Mouse (Mus musculus) heart, postnatal 36 days (tissue): Measurements from ENCODE around the gene Nanog. TPM values are rescaled to one million over a fixed set of nuclear protein-coding genes. Genes with fewer than 3 reads are reported as not detected.
"Not testable (repeated sequence)": the region's sequence is repeated elsewhere in the genome, so short reads cannot be mapped to it uniquely, and the experiment has no call there.

Experiments
- DNase-seq, 2 experiments: peaks; one replicate each; pipeline ENCODE4 v3.0.0; 2021 to 2022
- intact Hi-C: fragments of 180-260 bp; cut with DNase I; formaldehyde crosslinking; loops from one replicate; pipeline ENCODE4 v1.15.1; 2025
- total RNA-seq, 2 experiments: library from RNA; stranded (reverse); gene quantifications; 2 replicates each; pipeline ENCODE4 v1.2.3; 2021

Gene Nanog
- total RNA-seq, 2 experiments from 2014 or later = not detected

- DNase-seq = peak; percentile 13 to 16
- intact Hi-C loops = no loop called here
Observed at GRCm38 (mm10) chr6:122702480-122703124, 4.7 kb upstream of the Nanog start.

DNA sequence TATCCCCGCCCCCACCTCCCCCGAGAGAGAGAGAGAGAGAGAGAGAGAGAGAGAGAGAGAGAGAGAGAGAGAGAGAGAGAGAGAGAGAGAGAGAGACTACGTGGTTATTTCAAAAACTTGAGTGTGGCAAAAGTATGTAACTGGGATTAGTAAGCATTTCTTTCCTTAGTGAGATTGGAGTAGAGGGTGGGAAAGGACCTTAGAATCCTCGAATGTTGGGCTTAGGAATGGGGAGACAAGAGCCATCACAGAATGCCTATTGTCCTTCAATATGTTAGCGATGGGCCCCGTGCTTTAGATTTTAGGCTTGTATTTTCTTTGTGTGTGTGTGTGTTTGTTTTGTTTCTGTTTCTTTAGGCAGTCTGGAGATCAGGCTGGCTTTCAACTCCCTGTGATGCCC lies 4.0 kb upstream of the Nanog start:
- intact Hi-C loops = no loop called here
- no peak for DNase-seq

DNA sequence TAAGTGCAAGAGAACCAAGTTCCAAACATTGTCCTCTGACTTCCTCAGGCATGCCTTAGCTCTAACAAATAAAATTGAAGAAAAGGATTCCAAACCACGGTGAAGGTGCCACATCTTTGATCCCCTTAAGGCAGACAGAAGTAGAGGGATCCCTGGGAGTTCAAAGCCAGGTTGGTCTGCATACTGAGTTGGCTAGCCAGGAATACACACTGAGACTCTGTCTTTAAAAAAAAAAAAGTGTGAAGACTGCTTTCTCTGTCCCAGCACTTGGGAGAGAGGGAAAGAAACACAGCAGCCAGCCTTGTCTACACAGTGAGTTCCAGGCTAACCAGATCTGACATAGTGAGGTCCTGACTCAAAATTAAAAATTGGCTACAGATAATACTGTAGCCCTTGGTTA lies 3.6 kb upstream of the Nanog start:
- intact Hi-C loops = no loop called here
- DNase-seq = no peak

DNA sequence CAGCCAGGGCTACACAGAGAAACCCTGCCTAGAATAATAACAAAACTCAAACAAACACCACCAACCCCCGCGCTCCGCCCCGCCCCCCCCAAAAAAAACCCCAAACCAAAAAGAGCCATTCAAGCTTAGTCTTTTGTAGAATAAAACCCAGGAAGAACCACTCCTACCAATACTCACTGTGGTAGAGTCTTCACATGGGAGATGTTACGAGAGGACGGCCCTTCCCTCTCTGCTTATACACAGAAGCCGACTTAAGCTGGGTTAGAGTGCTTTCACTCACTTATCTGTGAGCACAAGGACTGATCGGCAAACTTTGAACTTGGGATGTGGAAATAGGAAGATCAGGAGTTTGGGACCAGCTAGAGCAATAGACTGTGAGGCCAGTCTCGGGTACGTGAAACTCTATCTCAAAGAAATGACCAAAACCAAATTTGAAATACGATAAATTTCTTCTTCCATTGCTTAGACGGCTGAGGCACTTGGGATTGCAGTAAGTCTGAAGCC lies 900 bp upstream of the Nanog start:
- intact Hi-C loops = no loop called here
- no peak for DNase-seq

GRCm38 (mm10) chr6:122708826-122709225 lies 1.5 kb downstream of the Nanog start:
- DNase-seq = no peak
- intact Hi-C loops = no loop called here

- no peak for DNase-seq
- intact Hi-C loops = no loop called here
Observed at GRCm38 (mm10) chr6:122711455-122711854, 4.2 kb downstream of the Nanog start.

DNA sequence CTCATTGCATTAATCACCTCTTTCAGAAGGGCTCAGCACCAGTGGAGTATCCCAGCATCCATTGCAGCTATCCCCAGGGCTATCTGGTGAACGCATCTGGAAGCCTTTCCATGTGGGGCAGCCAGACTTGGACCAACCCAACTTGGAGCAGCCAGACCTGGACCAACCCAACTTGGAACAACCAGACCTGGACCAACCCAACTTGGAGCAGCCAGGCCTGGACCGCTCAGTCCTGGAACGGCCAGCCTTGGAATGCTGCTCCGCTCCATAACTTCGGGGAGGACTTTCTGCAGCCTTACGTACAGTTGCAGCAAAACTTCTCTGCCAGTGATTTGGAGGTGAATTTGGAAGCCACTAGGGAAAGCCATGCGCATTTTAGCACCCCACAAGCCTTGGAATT lies 5.8 kb downstream of the Nanog start:
- intact Hi-C loops, DNase-seq: not testable (repeated sequence)

- intact Hi-C loops = no loop called here
- DNase-seq = no peak
Observed at GRCm38 (mm10) chr6:122714707-122715365, 7.5 kb downstream of the Nanog start.

GRCm38 (mm10) chr6:122715886-122716285 lies 8.6 kb downstream of the Nanog start:
- no peak for DNase-seq
- intact Hi-C loops = no loop called here

GRCm38 (mm10) chr6:122718224-122718623 lies 10.9 kb downstream of the Nanog start:
- intact Hi-C loops, DNase-seq: not testable (repeated sequence)

DNA sequence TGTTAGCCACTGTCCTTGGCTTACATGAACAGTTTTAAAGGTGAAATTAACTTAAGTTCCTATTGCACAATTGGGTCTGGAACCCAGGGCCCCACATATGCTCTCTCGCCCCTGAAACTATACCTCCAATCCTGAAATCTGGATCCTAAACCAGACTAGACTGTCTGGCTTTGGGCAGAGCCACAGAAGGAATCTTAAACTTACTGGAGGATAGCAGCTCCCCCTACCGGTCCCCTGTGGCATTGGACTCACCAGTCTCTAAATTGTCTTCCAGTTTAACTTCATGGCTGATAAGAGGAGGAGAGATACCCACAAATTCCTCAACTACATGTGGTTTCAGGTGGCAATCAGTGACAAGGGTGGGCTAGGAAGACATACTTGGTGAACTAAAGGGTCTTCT lies 12.7 kb downstream of the Nanog start:
- intact Hi-C loops = loop anchor here (1.0 kb wide), 1 partner anchor 51 kb away; no protein-coding TSS in a partner anchor
- DNase-seq = peak; percentile 63 to 75

- peak; percentile 68 to 76 for DNase-seq
- intact Hi-C loops = loop anchor here (1.0 to 5.0 kb wide), 3 partner anchors 17 to 132 kb away; partner anchors contain the start of gene Necap1
Observed at GRCm38 (mm10) chr6:122739952-122740351, 32.7 kb downstream of the Nanog start.

DNA sequence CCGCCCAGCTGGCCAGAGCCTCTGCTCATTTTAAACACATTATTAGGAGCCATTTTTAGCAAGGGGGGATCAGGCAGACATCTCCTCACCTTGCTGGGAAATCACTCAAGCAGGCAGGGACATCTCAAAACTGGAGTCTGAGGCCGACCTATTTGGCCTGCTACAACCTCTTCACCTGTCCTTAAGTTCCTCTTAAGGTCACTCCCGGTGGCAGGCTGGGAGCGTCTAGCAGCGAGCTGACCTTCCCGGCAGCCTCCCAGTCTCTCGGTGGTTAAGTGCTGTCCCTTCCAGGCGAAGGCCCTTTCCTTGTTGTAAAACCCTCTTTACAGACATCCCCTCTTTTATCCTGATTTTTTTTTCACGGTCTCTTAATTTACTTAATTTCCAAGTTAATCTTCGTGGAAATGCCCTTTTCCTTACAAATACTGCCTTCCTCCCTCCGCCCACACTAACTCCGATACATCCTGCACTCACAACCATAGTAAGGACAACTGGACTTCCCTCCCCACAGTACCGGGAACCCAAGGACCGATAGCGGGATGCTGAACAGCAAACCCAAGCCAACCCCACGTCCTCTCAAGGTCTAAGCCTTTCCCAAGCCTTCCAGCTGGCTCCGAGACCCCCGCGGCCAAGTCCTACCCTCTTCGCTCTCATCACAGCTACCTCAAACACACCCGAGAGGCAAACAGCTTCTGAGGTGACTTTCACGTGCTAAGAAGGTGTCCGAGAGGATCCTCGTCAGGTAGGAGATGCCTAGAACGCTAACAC lies 34.4 kb downstream of the Nanog start:
- no peak for DNase-seq
- intact Hi-C loops = loop anchor here (2.0 to 5.0 kb wide), 2 partner anchors 15 to 131 kb away; partner anchors contain the start of gene Necap1

DNA sequence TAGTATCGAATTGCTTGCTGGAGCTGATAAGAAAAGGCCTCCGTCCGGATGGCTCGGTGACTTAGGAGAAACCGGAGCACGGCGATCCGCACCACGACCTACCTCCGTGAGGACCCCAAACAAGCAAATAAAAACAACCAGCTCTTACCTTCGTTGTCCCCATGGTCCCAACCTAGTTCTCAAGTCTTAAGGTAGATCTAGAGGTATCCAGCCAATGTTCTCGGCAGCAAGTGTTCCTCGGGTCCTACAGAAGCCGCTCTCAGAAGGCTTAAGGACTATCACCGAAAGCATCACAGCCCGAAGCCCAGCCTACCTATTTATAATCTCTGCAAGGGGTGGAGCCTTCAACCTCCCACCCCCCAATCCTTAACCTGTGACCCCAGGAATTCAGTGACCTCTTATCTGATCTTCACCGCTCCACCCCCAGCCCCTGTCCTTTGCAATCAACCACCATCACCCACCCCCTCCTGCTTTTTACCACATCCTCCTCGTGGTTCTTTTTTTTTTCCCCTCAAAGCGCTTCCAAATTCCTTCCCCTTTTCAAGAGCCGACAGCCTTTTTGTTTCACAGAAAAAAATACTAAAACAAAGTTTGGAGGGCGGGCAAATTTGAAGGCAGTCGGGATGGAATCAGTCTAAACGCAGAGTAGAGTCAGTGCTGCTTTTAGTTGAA lies 35.1 kb downstream of the Nanog start:
- peak; percentile 23 to 29 for DNase-seq
- intact Hi-C loops = loop anchor here (5.0 kb wide), 1 partner anchor 130 kb away; the partner anchor contains the start of gene Necap1

GRCm38 (mm10) chr6:122743353-122743752 lies 36.1 kb downstream of the Nanog start:
- DNase-seq = no peak
- intact Hi-C loops = loop anchor here (5.0 kb wide), 1 partner anchor 129 kb away; the partner anchor contains the start of gene Necap1

- DNase-seq = no peak
- intact Hi-C loops = loop anchor here (5.0 kb wide), 1 partner anchor 128 kb away; the partner anchor contains the start of gene Necap1
Observed at GRCm38 (mm10) chr6:122744505-122745249, 37.4 kb downstream of the Nanog start.

DNA sequence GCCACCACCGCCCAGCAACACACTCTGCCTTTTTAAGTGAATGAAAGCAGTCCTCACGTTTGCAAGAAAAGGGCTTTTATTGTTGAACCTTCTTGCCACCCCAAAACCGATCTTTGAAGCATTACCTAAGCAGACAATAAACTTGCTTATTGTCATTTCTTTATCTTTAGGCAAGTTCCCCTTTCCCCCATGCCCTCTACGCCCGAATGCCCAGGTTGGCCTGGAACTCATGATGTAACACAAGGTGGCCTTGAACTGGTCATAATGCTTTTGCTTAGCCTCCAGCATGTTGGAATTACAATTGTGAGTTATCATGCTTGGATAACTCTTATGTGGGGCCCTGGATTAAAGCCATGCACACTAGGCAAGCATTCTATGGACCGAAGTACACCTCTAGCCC lies 43.3 kb downstream of the Nanog start:
- intact Hi-C loops = no loop called here
- no peak for DNase-seq

DNA sequence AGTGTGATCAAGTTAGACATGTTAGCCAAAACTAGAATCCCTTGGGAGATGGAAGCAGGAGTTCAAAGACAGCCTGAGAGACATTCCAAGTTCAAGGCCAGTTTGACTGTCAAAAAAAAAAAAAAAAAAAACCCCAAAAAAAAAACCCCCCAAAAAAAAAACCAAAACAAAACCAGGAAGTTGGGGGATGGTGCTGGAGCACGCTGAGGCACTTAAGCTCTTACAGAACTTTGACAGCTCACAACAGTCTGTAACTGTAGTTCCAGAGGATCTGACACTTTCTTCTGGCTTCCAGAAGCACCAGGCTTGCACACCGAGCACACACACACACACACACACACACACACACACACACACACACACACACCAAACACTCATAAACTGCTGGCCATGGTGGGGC lies 48.6 kb downstream of the Nanog start:
- no peak for DNase-seq
- intact Hi-C loops = loop anchor here (2.0 kb wide), 1 partner anchor 15 kb away; no protein-coding TSS in a partner anchor

DNA sequence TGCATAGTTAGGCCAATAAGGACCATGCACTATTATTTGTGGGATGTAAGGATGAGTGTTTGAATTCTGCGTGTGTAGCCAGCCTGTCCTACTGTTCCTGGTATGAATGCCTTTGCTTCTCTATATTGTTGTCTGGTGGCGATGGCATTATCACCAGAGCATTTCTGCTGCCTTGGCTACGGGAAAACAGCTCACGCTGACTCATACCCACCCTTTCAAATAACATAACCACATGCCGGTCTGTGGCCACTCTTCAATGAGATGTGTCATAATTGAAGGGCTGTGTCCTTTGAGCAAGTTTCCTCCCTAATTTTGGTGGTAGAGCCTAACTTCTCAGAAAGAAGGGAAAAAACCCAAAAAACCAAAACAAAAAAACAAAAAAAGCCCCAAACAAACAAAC lies 51.4 kb downstream of the Nanog start:
- intact Hi-C loops = no loop called here
- DNase-seq = no peak
